Mouse (Mus musculus) small intestine, adult 2 months (tissue): ENCODE data around the gene Hoxc10.

Experiments
- CTCF ChIP-seq: fragments of 200-500 bp; IDR thresholded peaks from 2 replicates; pipeline ENCODE4 v1.5.1; 2012; ENCODE audit warnings: low read depth, mild to moderate bottlenecking, control low read depth, inconsistent platforms, low read length, moderate library complexity, mixed read lengths; ENCODE audit not compliant: insufficient replicate concordance, insufficient read length; ENCODE audit errors: extremely low read depth
- POLR2A ChIP-seq: fragments of 200-500 bp; IDR thresholded peaks from 2 replicates; pipeline ENCODE4 v1.6.1; 2012; ENCODE audit warnings: low read depth, mild to moderate bottlenecking, control low read depth, inconsistent platforms, low read length, moderate library complexity

- TF ChIP-seq POLR2A (no peak), CTCF (no peak)
Observed at GRCm38 (mm10) chr15:102947276-102947675, 19.3 kb upstream of the Hoxc10 start.
